Mouse (Mus musculus): ENCODE data around the gene Spata33.
"Not testable (repeated sequence)": the region's sequence is repeated elsewhere in the genome, so short reads cannot be mapped to it uniquely, and the experiment has no call there.

Gene Spata33

DNA sequence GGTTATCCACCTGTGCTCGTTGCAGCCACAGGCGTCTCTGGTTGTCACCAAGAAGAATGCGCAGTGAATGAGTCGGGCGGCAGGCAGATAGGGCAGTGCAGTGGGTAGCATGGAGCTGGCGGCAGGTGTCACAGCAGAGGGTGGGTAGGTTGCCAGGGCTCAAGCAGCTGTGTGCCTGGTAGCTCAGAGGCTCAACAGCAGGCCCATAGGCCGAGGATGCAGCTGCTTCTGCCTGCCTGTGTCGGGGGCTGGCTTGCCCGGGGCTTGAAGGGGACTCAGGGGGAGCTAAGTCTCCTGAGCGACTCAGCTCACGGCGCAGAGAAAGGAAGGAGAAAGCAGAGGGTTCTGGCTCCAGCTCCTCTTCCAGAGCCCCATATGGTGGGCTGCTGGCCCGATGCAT is 20.7 kb downstream of the Spata33 start:
- DNase-seq (ENCODE audit: low spot score): no peak

DNA sequence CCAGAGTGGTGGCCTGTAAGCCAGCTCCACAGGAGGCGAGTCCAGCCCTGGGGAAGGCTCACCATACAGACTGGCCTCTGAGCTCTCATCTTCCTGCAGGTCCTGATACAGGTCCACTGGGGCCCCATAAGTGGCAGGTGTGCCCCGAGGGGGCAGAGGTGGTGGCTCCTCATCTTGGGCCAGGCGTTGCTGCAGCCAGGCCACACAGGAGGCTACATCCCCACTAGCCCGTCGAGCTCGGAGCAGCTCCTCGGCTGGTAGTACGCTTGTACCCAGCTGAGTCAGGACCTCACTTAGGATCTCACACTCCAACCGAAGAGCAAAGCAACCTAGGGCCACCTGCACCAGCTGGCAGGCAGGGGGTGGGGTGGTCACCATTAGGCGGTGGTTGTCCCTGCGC is 21.1 kb downstream of the Spata33 start:
- DNase-seq (ENCODE audit: low spot score): no peak

DNA sequence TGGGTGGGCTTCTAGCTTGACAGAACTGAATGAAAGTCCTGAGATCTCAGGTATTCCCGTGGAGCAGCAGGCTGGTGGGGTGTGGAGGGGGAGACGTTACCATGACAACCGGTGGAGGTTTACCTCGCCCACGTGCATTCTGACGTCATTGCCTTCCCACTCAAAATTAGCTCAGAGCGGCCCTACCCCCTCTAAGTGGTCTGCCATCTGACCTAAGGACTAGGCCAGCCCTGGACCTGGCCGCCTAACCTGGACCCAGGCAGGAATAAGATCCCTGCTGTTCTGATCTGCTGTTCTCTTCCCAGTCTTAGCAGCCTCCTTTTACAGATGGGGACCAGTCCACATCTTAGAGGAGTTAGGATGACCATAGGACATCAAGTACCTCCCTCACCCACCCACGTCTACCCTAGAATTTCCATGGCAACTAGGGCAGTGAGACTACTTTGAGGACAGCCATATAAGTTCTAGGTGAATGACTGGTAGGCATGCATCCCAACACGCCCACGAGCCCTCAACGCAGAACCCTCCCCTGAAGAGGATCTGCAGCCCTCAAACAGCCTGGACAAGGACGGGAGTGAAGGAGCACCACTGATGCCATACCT is 22.4 kb downstream of the Spata33 start:
- no peak for DNase-seq (ENCODE audit: low spot score)

DNA sequence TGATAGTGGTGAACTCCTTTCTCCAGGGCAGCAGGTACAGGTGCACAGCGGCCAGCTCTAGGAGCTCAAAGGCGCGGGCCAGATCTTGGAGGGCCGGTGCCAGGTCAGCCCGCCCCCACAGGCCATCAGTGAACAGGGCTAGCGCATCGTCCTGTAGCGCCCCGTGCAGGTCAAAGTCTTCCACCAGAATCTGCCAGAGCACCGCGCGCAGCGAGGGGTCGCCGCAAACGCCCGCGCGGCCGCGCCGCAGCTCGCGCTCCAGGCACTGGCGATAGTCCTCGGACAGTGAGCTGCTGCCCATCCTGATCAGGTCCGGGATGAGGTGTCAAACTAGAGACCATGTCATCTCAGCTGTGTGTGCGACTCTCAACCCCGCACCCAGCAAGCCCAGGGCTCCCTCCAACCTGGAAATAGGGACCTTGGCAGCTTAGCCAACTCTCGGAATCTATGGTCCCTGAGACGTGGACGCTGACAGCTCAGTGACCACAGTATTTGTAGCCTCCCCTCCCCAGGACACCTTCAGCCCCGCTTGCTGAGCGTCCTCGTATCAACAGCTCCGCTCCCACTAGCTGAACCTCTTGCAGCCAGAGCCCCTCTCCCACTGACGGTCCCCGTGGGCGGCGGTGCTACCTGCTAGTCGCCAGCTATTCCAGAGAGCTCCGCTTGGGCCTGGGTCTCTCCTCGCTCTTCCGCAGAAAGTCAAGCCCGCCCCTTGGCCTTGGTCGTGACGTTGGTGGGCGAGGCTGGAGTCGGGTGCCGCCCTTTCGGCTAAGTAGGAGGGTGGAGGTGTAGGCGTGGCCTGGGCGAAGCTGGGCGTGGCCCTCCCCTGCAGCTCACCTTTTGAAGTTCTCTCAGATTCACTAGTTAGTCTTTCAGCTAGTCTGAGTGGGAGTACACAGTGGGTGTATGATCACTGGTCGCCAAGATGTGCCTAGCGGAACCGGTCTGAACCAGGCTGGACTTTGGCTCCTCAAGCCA is 23.2 kb downstream of the Spata33 start, which contains the start of gene Spata2l:
Gene Spata2l (minus strand): TSS at position 714 of the 978 bp plus-strand sequence.
- peak; percentile 80 for DNase-seq (ENCODE audit: low spot score)

DNA sequence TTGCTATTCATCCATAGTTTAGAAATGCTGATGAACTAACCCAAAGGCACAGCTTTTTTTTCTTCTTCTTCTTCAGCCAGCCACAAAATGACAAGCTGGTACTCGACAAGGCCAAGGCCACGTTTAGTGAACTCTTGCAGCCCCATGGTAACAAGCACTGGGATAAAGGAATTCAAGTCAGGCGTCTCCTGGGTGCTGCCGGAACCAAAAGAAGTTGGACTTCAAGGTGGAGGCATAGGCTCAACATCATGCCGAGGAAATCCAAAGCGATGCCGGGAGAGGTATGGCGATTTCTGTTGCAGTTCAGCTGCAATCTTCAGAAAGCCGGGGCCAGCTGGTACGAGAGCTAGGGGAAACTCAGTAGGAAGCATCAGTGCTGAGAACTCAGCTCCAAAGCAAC is 26.8 kb downstream of the Spata33 start:
- DNase-seq (ENCODE audit: low spot score): no peak

DNA sequence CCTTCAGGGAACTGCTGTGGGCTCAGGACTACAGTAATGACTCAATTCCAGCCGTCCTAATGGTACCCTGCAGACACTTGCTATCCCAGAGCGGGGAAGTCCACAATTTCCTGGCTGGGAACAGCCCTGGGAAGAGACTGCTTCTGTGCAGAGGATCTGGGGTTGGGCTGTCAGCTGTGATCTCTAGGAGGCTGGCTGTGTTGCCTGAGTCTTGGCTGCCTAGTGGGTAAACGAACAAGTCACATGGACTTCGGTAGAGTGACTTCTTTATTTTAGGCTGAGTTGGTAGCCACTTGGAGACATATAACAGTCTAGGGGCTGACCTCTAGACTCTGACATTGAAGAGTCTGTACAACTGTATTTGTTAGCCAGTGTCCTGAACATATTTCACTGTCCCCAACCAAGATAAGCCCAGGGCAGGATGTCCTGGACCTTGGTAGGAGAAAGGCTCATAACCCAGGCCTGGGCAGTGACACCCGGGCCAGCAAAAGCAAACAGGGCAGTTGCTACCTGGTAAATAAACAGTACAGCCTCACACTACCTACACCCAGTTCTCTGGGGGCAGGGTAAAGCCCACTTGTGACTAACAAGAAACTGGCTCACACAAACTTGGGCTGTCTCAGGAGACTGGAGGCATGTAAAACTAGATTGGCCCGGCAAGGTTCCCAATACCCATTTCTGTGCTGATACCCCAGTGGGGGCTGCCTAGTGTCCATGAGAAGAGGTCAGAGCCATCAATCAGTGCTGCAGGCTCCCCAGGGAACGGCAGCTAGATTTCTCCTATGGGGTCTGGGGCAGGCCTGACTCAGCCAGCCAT is 29.7 kb downstream of the Spata33 start:
- no peak for DNase-seq (ENCODE audit: low spot score)

DNA sequence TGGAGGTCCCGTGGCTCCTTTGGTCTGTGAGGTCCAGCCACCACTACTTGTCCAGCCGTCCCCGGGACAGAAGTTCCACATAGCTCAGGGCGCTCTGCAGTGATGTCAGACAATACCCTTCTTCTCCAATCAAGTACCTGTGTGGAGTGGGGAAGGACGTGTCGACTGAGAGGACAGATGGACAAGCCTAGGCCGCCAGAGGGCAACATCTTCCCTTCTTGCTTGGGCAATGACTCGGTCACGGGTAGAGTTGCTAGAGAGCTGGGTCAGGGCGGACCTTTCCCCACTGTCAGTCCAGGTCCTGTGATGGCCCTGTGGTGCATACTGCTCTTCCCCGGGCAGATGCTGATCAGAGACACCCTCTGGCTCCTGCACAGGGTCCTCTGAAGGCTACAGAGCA is 30.4 kb downstream of the Spata33 start:
- no peak for DNase-seq (ENCODE audit: low spot score)

DNA sequence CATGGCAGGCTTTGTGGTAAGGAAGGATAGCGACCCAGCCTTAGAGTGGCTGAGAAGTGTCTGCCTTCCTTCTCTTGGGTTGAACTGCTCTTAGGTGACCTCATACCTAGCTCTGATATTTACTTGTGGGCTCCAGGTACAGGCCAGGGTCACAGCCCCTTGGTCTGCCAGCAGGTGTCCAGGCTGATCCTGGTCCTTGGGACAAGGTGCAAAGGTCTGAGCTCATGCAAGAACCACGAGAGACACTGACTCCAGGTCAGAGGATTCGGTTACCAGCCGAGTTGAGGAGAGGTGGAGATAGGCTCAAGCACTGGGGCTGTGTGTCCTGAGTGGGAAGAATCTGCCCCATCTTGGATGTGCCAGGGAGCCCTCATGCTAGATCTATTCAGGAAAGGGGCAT is 31.8 kb downstream of the Spata33 start:
- no peak for DNase-seq (ENCODE audit: low spot score)

DNA sequence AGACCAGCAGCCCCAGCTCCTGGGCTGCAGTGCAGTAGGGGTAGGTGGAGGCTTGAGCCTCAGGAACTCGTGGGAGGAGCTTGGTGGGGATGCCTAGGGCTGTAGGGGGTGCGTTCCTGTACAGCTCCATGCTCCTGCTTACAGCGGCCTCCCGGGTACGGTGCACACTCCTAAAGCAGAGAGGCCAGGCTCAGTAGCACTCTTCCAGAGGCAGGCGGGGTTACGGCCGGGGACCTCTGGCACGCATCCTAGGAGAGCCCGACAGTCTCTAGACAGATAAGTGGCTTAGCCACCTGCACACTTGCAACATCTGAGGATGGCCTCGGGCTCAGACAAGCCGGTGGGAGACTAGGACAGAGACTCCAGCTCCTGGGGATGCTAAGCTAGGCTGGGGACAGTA is 32.9 kb downstream of the Spata33 start:
- DNase-seq (ENCODE audit: low spot score): no peak

DNA sequence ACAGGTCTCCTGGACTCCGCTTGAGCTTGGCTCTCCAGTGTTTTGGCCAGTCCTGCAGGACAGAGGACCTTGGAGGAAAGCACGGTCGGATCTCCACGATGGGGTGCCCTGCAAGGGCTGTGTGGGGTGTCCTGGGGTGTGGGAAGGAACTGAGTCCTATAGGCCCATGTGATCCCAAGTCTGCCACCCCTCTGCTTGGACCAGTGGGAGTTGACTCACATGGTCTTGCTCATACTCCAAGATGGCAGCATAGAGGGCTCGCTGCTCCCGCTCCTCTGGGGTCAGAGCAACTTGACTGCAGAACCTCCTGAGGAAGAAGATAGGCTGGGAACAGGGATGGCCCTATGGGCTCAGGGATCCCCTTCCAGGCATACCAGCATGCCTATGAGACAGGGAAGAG is 35.1 kb downstream of the Spata33 start:
- no peak for DNase-seq (ENCODE audit: low spot score)

DNA sequence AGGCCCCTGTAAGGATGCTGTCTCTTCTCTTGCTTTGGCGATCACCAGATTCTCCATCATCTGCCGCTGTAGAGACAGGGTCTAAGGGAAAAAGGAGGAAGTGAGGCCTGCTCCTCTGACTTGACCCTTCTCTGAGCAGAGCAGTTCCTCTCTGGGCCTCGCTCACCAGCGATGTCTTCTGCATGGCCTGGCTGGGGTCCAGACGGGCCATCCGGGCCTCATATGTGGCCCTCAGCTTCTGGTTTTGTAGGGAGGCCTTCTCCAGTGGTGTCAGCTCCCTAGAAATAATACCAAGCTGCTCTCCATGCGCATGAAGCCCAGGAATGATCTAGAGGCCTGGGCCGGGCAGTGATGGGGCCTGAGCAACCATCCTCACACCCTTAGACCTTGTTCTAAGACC is 36.0 kb downstream of the Spata33 start:
- DNase-seq (ENCODE audit: low spot score): no peak

DNA sequence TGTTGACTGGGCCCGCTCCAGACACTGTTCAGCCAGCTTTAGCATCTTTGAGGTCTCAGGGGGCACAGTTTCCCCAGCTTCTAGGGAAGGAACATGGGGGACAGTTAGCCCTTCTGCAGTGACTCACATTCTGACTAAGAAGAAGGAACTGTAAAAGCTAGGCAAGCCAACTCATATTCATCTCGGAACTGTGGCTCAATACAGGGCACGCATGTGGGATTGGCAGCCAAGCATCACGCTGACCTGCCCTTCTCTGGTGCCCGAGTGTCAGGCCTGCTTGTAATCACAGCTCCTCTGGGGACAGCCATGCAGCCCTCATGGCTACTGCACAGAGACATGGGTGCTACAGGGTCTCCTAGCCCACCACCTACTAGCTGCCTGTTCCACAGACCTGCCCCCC is 38.3 kb downstream of the Spata33 start:
- DNase-seq (ENCODE audit: low spot score): no peak

DNA sequence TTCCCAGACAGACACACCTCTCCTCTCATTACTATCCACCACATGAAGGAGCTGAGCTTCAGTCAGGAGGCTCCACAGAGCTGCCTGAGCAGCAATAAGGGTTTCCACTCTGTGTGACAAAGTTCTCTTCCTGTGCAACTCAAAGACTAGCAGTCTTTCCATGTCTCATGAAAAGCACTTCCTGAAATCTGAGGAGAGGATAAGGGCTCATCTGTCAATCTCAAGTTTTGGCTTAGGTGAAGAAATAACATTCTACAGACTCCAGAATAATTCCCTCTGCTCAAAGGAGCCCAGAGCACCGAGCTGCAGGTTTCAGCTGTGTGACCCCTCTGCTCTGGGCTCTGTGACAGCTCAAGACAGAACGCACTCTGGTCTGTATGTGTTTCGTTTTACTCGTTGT is 40.3 kb downstream of the Spata33 start:
- DNase-seq (ENCODE audit: low spot score): no peak

DNA sequence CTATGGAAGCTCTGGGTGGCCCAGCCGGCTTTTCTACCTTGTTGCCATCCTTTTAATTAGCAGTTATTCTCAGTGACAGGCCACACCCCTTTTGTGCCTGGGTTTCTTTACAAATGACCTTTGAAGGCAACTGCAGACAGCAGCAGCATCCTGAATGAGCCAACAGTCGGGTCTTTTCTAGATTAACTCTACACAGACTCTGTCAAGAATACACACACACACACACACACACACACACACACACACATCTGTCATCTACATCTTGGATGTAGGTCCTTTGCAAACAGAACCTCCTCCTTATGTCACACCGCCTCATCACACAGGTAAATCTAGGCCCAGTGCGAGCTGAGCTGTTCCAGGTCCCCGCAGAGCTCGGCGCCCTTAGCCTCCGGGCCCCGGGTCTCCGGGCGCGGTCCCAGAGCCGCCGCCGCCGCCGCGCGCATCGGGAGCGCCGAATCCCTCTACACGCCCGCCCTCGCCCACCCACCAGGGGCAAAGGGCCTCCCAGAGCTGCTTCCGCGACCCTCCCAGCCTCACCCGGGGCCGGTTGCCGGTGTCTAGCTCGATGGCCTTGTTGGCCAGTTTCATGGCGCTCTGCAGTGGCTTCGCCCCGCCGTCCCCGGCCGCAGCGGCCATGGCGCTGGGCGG is 40.9 kb downstream of the Spata33 start:
- DNase-seq (ENCODE audit: low spot score): peak; percentile 81

DNA sequence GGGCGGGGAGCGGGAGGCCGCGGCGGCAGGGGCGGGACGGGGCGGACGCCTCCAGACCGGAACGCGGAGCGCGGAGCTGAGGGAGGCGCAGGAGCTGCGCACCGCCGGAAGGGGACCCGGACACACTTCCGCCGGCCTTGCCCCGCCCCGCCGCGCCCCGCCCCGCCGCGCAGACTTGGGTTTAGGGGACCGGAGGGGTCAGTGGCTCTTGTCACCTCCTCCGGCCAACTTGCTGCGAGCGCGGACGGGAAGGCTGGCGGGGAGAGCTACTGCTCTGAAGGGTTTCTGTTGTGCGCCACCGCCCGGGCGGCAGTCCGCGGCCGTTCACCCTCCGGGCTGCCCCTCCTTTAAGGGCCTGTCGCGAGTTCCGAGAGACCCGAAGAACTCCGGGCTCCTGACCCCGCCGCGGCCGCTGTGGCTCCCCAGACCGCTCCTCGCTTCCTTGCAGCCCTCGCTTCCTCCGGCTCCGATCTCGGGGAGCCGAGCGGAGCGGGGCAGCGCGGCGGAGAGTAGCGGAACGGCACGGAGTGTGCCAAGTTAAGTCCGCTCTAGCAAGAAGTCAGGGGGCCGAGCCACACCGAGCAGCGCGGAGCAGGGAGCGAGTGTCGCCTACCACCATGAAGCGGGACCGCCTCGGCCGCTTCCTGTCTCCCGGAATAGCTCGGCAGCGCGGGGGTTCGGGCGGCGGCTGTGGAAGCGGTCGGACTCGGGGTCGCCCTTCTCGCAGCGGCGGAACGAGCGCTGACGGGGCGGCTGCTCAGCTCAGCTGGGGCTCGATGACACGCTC is 41.7 kb downstream of the Spata33 start, which contains the start of the genes Zfp276 and Vps9d1:
Gene Zfp276 (plus strand): TSS at position 97 of the 787 bp plus-strand sequence.
Gene Vps9d1 (minus strand): TSS at position 250 of the 787 bp plus-strand sequence.
- peak; percentile 95 for DNase-seq (ENCODE audit: low spot score)

DNA sequence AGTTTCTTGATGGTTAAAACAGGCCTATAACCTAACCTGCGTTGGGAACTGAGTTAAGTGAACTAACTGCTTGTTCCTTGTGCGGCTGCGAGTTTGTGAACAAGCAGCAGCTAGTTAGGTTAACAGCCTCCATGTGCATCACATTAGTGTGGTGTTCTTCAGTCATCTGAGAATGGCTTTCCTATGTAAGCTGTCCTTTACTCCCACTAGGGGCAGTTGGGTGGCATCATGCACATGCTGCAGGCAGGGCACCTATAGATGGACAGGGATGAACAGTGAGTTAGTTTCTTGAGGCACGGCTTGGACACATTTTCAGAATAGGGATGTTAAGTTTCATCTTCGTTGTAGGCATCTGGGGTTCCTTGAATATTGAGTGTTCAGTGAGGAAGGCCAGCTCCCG is 42.5 kb downstream of the Spata33 start:
- DNase-seq (ENCODE audit: low spot score): peak; percentile 74

DNA sequence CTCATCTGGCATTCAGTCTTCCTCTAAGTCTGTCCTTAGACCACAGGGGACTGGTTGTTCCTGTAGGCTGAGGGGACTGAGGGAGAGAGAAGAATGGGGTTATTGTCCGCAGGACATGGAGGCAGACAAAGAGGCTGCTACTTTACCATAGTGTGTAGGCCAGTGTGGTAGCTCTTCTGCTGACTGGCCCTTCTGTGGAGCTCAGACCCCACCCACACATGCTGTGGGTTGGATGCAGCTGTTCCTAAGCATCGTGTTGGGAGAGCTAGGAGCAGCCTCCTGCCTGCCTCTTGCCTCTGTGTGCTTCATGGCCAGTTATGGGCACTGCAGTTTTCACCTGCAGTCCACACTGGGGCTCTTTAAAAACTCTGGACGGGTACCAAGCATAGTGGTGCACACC is 44.5 kb downstream of the Spata33 start:
- no peak for DNase-seq (ENCODE audit: low spot score)

DNA sequence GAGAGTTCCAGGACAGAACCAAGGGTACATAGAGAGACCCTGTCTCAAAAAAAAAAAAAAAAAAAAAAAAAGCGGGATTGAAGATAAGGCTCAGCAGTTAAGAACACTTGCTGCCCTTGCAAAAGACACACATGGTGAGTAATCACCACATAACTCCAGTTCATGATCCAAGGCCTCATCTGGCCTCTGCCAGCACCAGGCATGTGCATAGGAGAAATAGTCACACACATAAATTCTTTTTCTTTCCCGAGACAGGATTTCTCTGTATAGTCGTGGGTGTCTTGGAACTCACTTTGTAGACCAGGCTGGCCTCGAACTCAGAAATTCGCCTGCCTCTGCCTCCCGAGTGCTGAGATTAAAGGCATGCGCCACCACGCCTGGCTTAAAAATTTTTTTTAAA is 45.0 kb downstream of the Spata33 start:
- DNase-seq (ENCODE audit: low spot score): not testable (repeated sequence)

DNA sequence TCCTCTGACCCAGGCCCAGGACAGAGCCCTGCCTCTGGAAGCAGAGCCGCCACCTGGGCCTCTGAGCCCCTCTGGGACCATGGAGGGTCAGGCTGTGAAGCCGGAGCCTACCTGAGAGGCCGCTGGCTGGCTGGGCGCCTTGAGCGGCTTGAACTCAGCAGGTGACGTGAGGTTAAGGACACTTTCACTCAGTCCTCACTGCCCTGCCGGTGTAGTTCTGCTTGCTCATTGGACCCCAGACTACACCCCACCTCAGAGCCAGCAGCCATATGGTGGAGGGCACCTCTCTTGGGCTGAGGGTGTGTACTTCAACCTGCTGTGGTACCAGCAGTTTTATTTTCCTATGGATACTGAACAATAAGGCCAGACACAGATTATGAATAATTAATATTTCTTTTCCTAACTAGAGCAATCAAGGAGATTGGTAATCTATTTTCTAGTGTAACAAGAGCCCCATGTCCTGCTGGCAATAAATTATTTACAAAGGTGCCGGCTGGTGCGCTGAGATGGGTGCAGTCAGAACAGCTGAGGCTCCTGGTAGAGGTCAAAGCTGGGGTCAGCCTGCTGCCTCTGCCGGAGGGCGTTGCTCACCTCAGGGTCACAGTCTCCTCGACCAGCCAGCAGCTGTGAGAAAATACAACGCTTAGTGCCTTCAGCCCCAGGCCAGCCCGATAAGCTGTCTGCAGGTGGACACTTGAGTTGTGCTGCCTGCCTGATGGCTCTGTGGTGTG is 55.5 kb downstream of the Spata33 start:
- DNase-seq (ENCODE audit: low spot score): no peak

DNA sequence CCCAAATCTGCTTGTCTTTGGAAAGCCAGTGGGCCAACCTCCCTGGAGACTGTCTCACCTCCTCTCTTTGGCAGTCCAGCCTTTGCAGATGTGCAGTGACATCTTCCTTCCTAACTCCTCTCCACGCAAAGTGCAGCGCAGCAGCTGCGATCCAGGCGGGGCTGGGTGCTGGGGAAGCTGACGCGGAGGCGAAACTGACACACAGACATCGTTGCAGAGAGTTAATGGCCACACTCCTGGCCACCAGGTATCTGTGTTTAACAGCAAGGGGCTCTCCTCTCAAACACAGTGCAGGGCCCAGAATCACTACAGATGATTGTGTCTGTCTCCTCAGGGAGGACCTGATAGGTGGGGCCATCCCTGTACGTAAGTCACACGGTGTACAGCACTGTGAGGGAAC is 58.5 kb downstream of the Spata33 start:
- DNase-seq (ENCODE audit: low spot score): no peak

Data from MN1 (cell line).